Mouse (Mus musculus) megakaryocyte, embryonic 14.5 days (primary cell): Measurements from ENCODE around the gene Gm21852. TPM values are rescaled to one million over a fixed set of nuclear protein-coding genes. Genes with fewer than 3 reads are reported as not detected.
"Not testable (repeated sequence)": the region's sequence is repeated elsewhere in the genome, so short reads cannot be mapped to it uniquely, and the experiment has no call there.

Experiments
- H3K27me3 ChIP-seq: replicated peaks from 2 replicates; pipeline ENCODE3; 2012; ENCODE audit warnings: inconsistent platforms
- H3K36me3 ChIP-seq: replicated peaks from 2 replicates; pipeline ENCODE3; 2012; ENCODE audit warnings: low read length, inconsistent platforms, mixed read lengths
- H3K4me1 ChIP-seq: 2 replicates; pipeline ENCODE4 v1.6.1; 2012; ENCODE audit warnings: inconsistent platforms
- H3K4me3 ChIP-seq: replicated peaks from 2 replicates; pipeline ENCODE3; 2012; ENCODE audit warnings: moderate library complexity, mild to moderate bottlenecking, inconsistent platforms
- H3K9me3 ChIP-seq: 2 replicates; pipeline ENCODE4 v1.6.1; 2012; ENCODE audit warnings: inconsistent platforms
- polyA plus RNA-seq: library from polyadenylated mRNA; stranded (reverse); fragments of >175 nt; gene quantifications from 2 replicates; pipeline ENCODE4 v1.2.3, GENCODE M21; 2012; ENCODE audit warnings: low replicate concordance; ENCODE audit not compliant: insufficient read depth

Gene Gm21852
- polyA plus RNA-seq = not detected in 2 replicates

GRCm38 (mm10) chrY:40651896-40652295 is at the start of gene Gm21852:
Gene Gm21852 (minus strand): TSS chrY:40651996.
- H3K9me3 ChIP-seq, H3K4me1 ChIP-seq, H3K36me3 ChIP-seq, H3K27me3 ChIP-seq, H3K4me3 ChIP-seq: not testable (repeated sequence)

Other genes with a start within 250 kb of the Gm21852 start
- gene Gm21797, start 123.8 kb upstream of the Gm21852 start, polyA plus RNA-seq = not detected in 2 replicates
- gene Gm20795, start 152.9 kb upstream of the Gm21852 start, polyA plus RNA-seq = not detected in 2 replicates